Mouse (Mus musculus): Measurements from ENCODE around the gene Haus8. TPM values are rescaled to one million over a fixed set of nuclear protein-coding genes. Genes with fewer than 3 reads are reported as not detected.
"Not testable (repeated sequence)": the region's sequence is repeated elsewhere in the genome, so short reads cannot be mapped to it uniquely, and the experiment has no call there.

Gene Haus8
- polyA plus RNA-seq, 2 experiments = 23.9 to 47.1 TPM

DNA sequence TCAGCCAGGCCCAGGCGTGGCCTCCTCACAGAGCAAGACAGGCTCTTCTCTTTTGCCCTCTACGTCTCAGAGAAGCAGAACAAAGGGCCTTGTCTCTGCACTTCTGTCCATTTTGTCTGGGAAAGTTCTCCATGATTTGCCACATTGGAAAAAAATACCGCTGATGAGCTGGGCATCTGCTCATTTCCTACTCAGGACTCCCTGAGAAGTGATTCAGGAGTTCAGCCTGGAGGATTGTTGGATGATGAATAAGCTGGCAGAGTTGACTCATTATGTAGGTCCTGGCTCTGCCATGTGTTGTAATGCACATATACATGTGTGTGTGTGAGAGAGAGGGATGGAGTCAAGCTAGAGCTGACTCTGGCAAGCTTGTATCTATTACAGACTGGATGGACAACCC lies 3.4 kb upstream of the Haus8 start:
- peaks cover 3% of the 10 kb centered on the region; the same call in 1 of the 2 replicates for H3K36me3 ChIP-seq (replicated peaks; ENCODE audit: control insufficient read depth, insufficient read depth, low read depth)
- WGBS (ENCODE audit: insufficient replicate concordance) = 83% methylated on average over 3 of the region's 3 CpGs
- ATAC-seq (ENCODE audit: insufficient read depth) (no peak), DNase-seq (ENCODE audit: low read depth in 3 of 3, low spot score in 3 of 3) (no peak)
- H3K27me3 ChIP-seq (ENCODE audit: control insufficient read depth, insufficient read depth, low read length) = no peaks in the 10 kb centered on the region
- no peak for TF ChIP-seq EP300 (IDR thresholded peaks at IDR 0.05; ENCODE audit: low read depth)
- no peak for TF ChIP-seq CTCF (IDR thresholded peaks at IDR 0.05; ENCODE audit: low read depth)
- no peak overlapping the region for H3K4me3 ChIP-seq (ENCODE audit: insufficient read depth in 1 of 2, low read depth in 2 of 2, low read length in 2 of 2)
- H3K4me2 ChIP-seq (ENCODE audit: low read depth) = no peak overlapping the region
- H3K9ac ChIP-seq (replicated peaks) = no peak overlapping the region
- H3K4me1 ChIP-seq (replicated peaks; ENCODE audit: control insufficient read depth in 2 of 2, insufficient read depth in 2 of 2, low read length in 1 of 2) = peaks cover 23 to 27% of the 10 kb centered on the region in 2 experiments
- H3K27ac ChIP-seq = no peak overlapping the region
- no peaks in the 10 kb centered on the region for H3K9me3 ChIP-seq (ENCODE audit: control insufficient read depth, low read length)

DNA sequence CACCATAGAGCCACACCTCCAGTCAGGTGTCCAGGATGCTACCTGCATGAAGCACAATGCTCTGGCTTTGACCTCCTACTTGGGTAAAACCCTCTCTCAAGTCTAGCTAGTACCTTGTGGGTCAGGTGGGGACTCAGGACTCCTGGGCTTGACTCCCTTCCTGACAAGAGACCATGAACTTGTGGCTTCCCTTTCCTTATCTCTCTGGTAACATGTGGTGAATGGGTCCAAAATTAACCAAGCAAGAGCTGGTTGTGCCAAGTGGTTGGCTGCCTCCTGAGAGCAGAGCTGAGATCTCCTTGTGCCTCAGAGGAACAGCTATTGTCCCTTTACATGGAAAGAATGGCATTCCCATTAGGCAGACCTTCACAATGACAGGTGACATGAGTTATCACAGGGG lies 1.7 kb upstream of the Haus8 start:
- Histone ChIP-seq H3K4me1 (replicated peaks; ENCODE audit: control insufficient read depth in 2 of 2, insufficient read depth in 2 of 2, low read length in 1 of 2) (peaks cover 26 to 31% of the 10 kb centered on the region in 2 experiments), H3K27me3 (ENCODE audit: control insufficient read depth, insufficient read depth, low read length) (no peaks in the 10 kb centered on the region), H3K27ac (no peak overlapping the region; the same call in 1 of the 2 replicates), H3K4me3 (ENCODE audit: insufficient read depth in 1 of 2, low read depth in 2 of 2, low read length in 2 of 2) (no peak overlapping the region; a peak in 1 of 4 replicates), H3K4me2 (ENCODE audit: low read depth) (peak overlapping the region; percentile 84), H3K36me3 (replicated peaks; ENCODE audit: control insufficient read depth, insufficient read depth, low read depth) (peaks cover 3% of the 10 kb centered on the region; the same call in 1 of the 2 replicates), H3K9ac (replicated peaks) (peak overlapping the region; percentile 23), H3K9me3 (ENCODE audit: control insufficient read depth, low read length) (no peaks in the 10 kb centered on the region)
- TF ChIP-seq CTCF (IDR thresholded peaks at IDR 0.05; ENCODE audit: low read depth) (no peak), EP300 (IDR thresholded peaks at IDR 0.05; ENCODE audit: low read depth) (no peak)
- DNase-seq (ENCODE audit: low read depth in 3 of 3, low spot score in 3 of 3) = no peak
- no peak for ATAC-seq (ENCODE audit: insufficient read depth)

DNA sequence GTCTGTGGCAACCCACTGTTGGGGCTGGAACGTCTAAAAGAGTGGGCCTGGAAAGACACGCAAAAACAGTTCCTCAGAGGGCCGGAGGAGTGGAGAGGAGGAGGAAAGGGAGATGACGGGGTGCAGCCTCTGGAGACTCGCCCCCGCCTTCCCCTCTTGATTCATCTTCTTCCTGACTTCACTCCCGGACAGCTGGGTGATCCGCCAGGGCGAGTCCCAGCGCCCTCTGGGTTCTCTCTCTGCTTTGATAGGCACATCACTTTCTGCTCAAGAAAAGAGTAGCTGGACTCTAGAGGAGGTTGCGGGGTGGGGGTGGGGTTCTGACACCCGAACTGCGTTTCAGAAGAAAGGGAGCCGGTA lies 397 bp upstream of the Haus8 start:
- no peaks in the 10 kb centered on the region for H3K27me3 ChIP-seq (ENCODE audit: control insufficient read depth, insufficient read depth, low read length)

DNA sequence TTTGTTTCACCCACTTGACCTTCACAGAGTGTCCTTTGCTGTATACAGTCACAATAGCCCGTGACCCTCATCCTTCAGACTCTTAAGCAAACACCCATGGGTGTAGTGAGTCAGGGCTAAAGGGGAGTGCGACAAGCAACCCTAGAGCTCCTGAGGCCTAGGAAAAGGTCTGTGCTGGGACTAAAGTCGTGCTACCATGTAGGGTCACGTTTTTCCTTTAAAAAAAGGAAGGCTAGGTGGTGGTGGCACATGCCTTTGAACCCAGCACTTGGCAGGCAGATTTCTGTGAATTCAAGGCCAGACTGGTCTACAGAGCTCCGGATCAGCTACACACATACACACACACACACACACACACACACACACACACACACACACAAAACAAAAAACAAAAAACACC lies 1.1 kb downstream of the Haus8 start:
- Histone ChIP-seq H3K36me3 (replicated peaks; ENCODE audit: control insufficient read depth, insufficient read depth, low read depth) (peaks cover 3% of the 10 kb centered on the region; the same call in 1 of the 2 replicates), H3K9ac (replicated peaks) (peak overlapping the region; percentile 82), H3K4me3 (ENCODE audit: insufficient read depth in 1 of 2, low read depth in 2 of 2, low read length in 2 of 2) (peak overlapping the region; percentile 67 to 76), H3K27me3 (ENCODE audit: control insufficient read depth, insufficient read depth, low read length) (no peaks in the 10 kb centered on the region), H3K27ac (peak overlapping the region; percentile 80), H3K4me1 (replicated peaks; ENCODE audit: control insufficient read depth in 2 of 2, insufficient read depth in 2 of 2, low read length in 1 of 2) (peaks cover 32 to 42% of the 10 kb centered on the region in 2 experiments), H3K4me2 (ENCODE audit: low read depth) (peak overlapping the region; percentile 77), H3K9me3 (ENCODE audit: control insufficient read depth, low read length) (no peaks in the 10 kb centered on the region)
- WGBS (ENCODE audit: insufficient replicate concordance) = 10% methylated on average over 5 of the region's 5 CpGs
- DNase-seq (ENCODE audit: low read depth in 3 of 3, low spot score in 3 of 3) = peak in 1 of 3 experiments; percentile 17
- ATAC-seq (ENCODE audit: insufficient read depth) = no peak
- TF ChIP-seq CTCF (IDR thresholded peaks at IDR 0.05; ENCODE audit: low read depth) = no peak

More for the DNA sequence above, 397 bp upstream of the Haus8 start:
- Histone ChIP-seq H3K27ac (peak overlapping the region; percentile 18), H3K36me3 (replicated peaks; ENCODE audit: control insufficient read depth, insufficient read depth, low read depth) (peaks cover 3% of the 10 kb centered on the region; the same call in 1 of the 2 replicates), H3K4me3 (ENCODE audit: insufficient read depth in 1 of 2, low read depth in 2 of 2, low read length in 2 of 2) (peak overlapping the region; percentile 67), H3K4me1 (replicated peaks; ENCODE audit: control insufficient read depth in 2 of 2, insufficient read depth in 2 of 2, low read length in 1 of 2) (peaks cover 26 to 31% of the 10 kb centered on the region in 2 experiments), H3K9ac (replicated peaks) (peak overlapping the region; percentile 69), H3K9me3 (ENCODE audit: control insufficient read depth, low read length) (no peaks in the 10 kb centered on the region), H3K4me2 (ENCODE audit: low read depth) (peak overlapping the region; percentile 84)
- ATAC-seq (ENCODE audit: insufficient read depth) (peak; percentile 3; the same call in 1 of the 2 replicates), DNase-seq (ENCODE audit: low read depth in 3 of 3, low spot score in 3 of 3) (peak; percentile 39 to 53 (median 50))
- 0% methylated on average over 14 of the region's 14 CpGs for WGBS (ENCODE audit: insufficient replicate concordance)
- TF ChIP-seq EP300 (IDR thresholded peaks at IDR 0.05; ENCODE audit: low read depth) (no peak), CTCF (IDR thresholded peaks at IDR 0.05; ENCODE audit: low read depth) (peak; percentile 30; the same call in 1 of the 2 replicates)

DNA sequence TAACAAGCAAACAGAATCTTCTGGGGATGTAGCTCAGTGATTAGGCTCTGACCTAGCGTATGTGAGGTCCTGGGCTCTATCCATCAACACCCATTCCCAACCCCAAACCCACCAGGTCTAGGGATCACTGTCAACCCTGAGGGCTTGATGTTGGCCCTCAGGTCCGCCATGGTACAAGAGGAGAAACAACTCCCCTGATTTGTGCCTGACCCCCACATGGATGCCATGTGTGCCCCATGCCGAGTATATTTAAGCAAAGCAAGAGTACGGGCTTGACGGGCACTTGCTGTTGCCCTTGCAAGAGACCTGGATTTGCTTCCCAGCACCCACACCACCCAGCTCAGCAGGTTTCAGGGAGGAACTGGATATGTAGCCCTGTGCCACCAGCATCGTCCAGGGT lies 4.4 kb downstream of the Haus8 start:
- H3K9me3 ChIP-seq (ENCODE audit: control insufficient read depth, low read length); H3K27me3 ChIP-seq (ENCODE audit: control insufficient read depth, insufficient read depth, low read length); H3K9ac ChIP-seq (replicated peaks); H3K4me3 ChIP-seq (ENCODE audit: insufficient read depth in 1 of 2, low read depth in 2 of 2, low read length in 2 of 2); ATAC-seq (ENCODE audit: insufficient read depth); H3K27ac ChIP-seq; H3K4me2 ChIP-seq (ENCODE audit: low read depth); DNase-seq (ENCODE audit: low read depth in 3 of 3, low spot score in 3 of 3); H3K36me3 ChIP-seq (replicated peaks; ENCODE audit: control insufficient read depth, insufficient read depth, low read depth): not testable (repeated sequence)
- peaks cover 13 to 20% of the 10 kb centered on the region in 2 experiments for H3K4me1 ChIP-seq (replicated peaks; ENCODE audit: control insufficient read depth in 2 of 2, insufficient read depth in 2 of 2, low read length in 1 of 2)
- 86% methylated on average over 6 of the region's 6 CpGs for WGBS (ENCODE audit: insufficient replicate concordance)
